14 mouse cellular contexts compared by ENCODE assay signal in genomic region chr5:122403362-122403761, GRCm38 (mm10).
"Had no signal": no experiment of that assay in that cellular context is flagged by ENCODE, and none has a peak within 500 bp of the region (broad histone marks: within the 10 kb centered on the region; RNA-seq: fewer than 3 reads in every experiment).

No protein-coding gene starts in this region.

- H3K9ac ChIP-seq: lung, embryonic 15.5 days; midbrain, embryonic 13.5 days; midbrain, embryonic 15.5 days; neural tube, embryonic 12.5 days; stomach, embryonic 15.5 days had no signal

- H3K9me3 ChIP-seq: lung, embryonic 15.5 days; megakaryocyte, embryonic 14.5 days; midbrain, embryonic 15.5 days; stomach, embryonic 15.5 days had no signal

- H3K4me3 ChIP-seq: lung, embryonic 15.5 days; megakaryocyte, embryonic 14.5 days; midbrain, embryonic 13.5 days; midbrain, embryonic 15.5 days; neural tube, embryonic 12.5 days; stomach, embryonic 15.5 days had no signal

- ATAC-seq: midbrain, embryonic 13.5 days; midbrain, embryonic 15.5 days had no signal

- H3K4me2 ChIP-seq: lung, embryonic 15.5 days; midbrain, embryonic 11.5 days; midbrain, embryonic 13.5 days; midbrain, embryonic 15.5 days; neural tube, embryonic 12.5 days; stomach, embryonic 15.5 days had no signal

- DNase-seq: lung, adult 2 months; right cerebral cortex, postnatal 14 days; thymus, adult 2 months; thymus, postnatal 25 days; thymus, postnatal 4 days had no signal

- H3K4me1 ChIP-seq: midbrain, embryonic 15.5 days; neural tube, embryonic 12.5 days had no signal

- H3K27ac ChIP-seq: lung, embryonic 15.5 days; macrophage; midbrain, embryonic 13.5 days; midbrain, embryonic 15.5 days; neural tube, embryonic 12.5 days; stomach, embryonic 15.5 days; stomach, postnatal 0 days had no signal

- H3K27me3 ChIP-seq: lung, embryonic 15.5 days; megakaryocyte, embryonic 14.5 days; midbrain, embryonic 13.5 days; midbrain, embryonic 15.5 days; neural tube, embryonic 12.5 days; stomach, embryonic 15.5 days had no signal
